Mouse (Mus musculus): ENCODE results near the gene Lcmt2.
"Not testable (repeated sequence)": the region's sequence is repeated elsewhere in the genome, so short reads cannot be mapped to it uniquely, and the experiment has no call there.

Lcmt2 gene

GRCm38 (mm10) chr2:121140018-121140882, at the start of gene Lcmt2, which contains the start of gene Adal:
Gene Lcmt2, minus strand, starts transcription at chr2:121140653.
Gene Adal, plus strand, starts transcription at chr2:121140428.
- in situ Hi-C loops (cut with MboI, MseI) = no loop called here

DNA sequence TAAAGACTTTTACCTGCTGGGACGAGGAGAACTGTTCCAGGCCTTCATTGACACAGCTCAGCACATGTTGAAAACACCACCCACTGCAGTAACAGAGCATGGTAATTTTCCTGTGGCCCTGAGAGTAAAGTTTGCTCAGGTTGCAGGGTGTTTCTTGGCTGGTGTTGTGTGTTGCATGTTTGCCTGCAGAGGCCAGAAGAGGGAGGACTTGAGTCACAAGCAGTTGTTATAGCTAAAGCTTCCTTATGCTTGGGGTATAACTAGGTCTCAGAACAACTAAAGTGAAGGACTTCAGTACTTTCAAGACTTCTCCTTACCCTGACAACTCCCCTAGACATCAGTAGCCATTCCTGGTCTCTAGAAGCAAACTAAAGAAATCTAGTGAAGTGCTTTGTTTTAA, 48.1 kb upstream of the Lcmt2 start:
- in situ Hi-C loops (cut with MboI, MseI) = no loop called here

GRCm38 (mm10) chr2:121184142-121184541, 43.7 kb upstream of the Lcmt2 start:
- in situ Hi-C loops (cut with MboI, MseI) = loop anchor here in 1 of 2 experiments (5.0 kb wide), 1 partner anchor 213 kb away; no protein-coding TSS in a partner anchor

GRCm38 (mm10) chr2:121183431-121183830, 43.0 kb upstream of the Lcmt2 start:
- in situ Hi-C loops (cut with MboI, MseI) = loop anchor here in 1 of 2 experiments (5.0 kb wide), 1 partner anchor 214 kb away; no protein-coding TSS in a partner anchor

- in situ Hi-C loops (cut with MboI, MseI) = no loop called here
These were observed 38.5 kb upstream of the Lcmt2 start for GRCm38 (mm10) chr2:121178828-121179479.

GRCm38 (mm10) chr2:121170980-121171742, 30.7 kb upstream of the Lcmt2 start, which contains the start of gene Zscan29:
Gene Zscan29, minus strand, starts transcription at chr2:121171125.
- in situ Hi-C loops (cut with MboI, MseI) = no loop called here

DNA sequence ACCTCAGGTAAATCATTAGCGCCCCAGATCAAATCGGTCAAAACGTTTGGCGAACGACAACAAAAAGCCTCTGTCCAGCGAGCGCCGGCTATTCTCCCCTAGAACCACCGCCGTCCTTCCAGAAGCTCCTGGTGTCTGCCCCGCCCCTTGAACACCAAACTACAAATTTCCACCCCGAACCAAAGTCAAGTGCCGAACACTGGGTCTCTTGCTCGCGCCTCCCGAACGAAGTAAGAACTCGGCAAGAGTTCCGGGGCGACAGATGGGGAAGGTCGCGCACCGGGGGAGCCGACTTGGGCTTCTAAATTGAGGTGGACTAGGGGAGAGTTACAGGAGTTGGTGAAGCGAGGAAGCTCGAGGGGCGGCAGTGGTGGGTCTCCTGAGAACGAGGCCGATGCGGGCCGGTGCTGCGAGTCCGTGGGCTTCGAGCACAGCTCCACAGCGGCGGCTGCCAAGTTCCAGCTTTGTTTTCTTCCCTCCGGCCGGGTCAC, 30.1 kb upstream of the Lcmt2 start, which contains the start of gene Tubgcp4:
Gene Tubgcp4 (plus strand): TSS at position 174 of the 491 bp plus-strand sequence.
- in situ Hi-C loops (cut with MboI, MseI) = no loop called here

- in situ Hi-C loops (cut with MboI, MseI) = no loop called here
These were observed 29.4 kb upstream of the Lcmt2 start for GRCm38 (mm10) chr2:121169902-121170301.

- in situ Hi-C loops (cut with MboI, MseI) = no loop called here
These were observed 28.7 kb upstream of the Lcmt2 start for GRCm38 (mm10) chr2:121169173-121169572.

DNA sequence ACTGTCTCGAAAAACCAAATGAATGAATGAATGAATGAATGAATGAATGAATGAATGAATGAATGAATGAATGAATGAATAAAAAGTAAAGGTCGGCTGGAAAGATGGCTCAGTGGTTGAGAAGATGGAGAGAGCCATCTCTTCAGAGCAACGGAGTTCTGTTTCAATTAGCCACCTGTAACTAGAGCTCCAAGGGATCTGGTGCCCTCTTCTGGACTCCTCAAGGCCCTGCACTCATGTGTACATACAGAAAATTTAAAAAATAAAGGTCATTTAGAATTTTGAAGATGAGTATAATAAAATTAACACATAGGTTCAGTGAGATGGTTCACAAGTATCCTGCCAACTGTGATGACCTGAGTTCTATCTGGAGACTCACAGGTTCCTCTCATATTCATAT, 12.6 kb upstream of the Lcmt2 start:
- in situ Hi-C loops (cut with MboI, MseI) = no loop called here

DNA sequence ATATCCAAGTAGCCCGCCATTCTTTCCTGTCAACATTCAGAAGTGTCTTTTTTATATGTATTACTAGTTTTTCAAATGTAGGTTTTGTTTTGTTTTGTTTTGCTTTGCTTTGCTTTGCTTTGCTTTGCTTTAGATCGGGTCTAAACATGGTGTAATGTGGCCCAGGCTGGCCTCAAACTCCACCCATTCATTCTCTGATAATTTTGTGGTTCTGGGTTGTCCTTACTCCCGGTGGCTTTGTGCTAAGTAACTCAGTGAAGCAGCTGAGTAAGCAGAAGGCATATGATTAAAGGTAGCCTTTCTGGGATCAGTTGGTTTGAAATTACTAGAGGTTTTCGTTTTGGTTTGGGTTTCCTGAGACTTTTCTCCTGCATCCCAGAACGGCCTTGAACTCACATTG, 9.2 kb upstream of the Lcmt2 start:
- in situ Hi-C loops (cut with MboI, MseI) = no loop called here

GRCm38 (mm10) chr2:121142415-121142814, 2.0 kb upstream of the Lcmt2 start:
- in situ Hi-C loops (cut with MboI, MseI) = no loop called here

GRCm38 (mm10) chr2:121141216-121142035, 973 bp upstream of the Lcmt2 start:
- in situ Hi-C loops (cut with MboI, MseI) = no loop called here

- in situ Hi-C loops (cut with MboI, MseI) = no loop called here
These were observed 1.0 kb downstream of the Lcmt2 start for GRCm38 (mm10) chr2:121139266-121140017.

DNA sequence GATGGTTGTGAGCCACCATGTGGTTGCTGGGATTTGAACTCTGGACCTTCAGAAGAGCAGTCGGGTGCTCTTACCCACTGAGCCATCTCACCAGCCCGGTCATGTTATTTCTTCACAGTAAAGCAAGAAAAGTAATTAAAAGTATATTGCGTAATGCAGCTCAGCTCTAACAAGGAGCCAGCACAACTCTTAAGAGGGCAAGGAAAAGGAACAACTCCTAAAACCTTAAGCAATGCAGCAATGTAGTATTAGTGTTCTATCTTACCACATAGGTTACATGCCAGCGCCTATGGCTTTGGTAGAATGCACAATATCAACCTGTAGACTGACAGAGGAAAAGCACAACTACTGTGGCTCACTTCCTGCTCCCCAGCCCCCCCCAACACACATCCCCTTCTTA, 3.1 kb downstream of the Lcmt2 start:
- in situ Hi-C loops (cut with MboI, MseI) = no loop called here

DNA sequence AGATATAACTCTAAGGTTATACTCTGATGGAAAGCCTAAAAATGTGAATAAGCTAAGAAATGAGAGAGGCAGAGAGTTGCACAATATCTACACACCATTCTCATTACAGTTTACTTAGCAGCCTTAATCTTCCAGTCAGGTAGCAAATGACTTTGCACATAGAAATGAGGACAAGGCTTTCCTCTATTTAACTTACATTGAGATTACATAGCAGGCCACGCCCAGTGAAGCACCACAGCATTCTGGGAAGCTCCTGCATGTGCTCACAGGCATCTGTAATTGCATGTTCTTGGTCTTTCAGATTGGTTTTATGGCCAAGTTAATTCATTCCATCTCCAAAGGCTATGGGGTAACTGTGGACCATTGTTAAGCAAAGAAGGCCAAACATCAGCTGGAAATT, 7.6 kb downstream of the Lcmt2 start:
- in situ Hi-C loops (cut with MboI, MseI) = no loop called here

- in situ Hi-C loops (cut with MboI, MseI) = no loop called here
These were observed 11.4 kb downstream of the Lcmt2 start for GRCm38 (mm10) chr2:121128865-121129620.

DNA sequence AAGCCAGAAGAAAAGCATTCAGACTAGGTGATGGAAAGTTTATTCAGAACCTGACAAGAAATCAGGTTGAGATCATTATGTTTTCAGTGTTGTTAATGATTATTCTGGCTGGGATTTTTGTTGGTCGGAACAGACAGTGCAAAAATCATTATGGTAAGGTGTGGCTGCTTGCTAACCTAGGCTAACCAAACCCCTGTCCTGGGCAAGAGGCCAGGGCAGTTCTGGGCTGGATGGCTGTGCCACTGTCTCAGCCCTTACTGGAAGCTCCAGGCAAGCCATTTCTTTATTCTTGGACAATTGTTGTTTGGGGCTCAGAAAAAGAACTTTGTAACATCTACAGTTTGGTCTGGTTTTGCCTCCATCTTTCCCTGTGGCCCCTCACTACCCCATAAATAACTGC, 12.9 kb downstream of the Lcmt2 start:
- in situ Hi-C loops (cut with MboI, MseI) = no loop called here

GRCm38 (mm10) chr2:121126302-121126701, 14.2 kb downstream of the Lcmt2 start:
- in situ Hi-C loops (cut with MboI, MseI) = not testable (repeated sequence)

Measured in T-helper 17 cell (primary cell).